Mouse (Mus musculus): ENCODE data around the gene Dpysl4.

- TF ChIP-seq CTCF (IDR thresholded peaks at IDR 0.05; ENCODE audit: low read depth) = no peak
- no peak for TF ChIP-seq EP300 (IDR thresholded peaks at IDR 0.05; ENCODE audit: low read depth)
These were observed 61.6 kb downstream of the Dpysl4 start for GRCm38 (mm10) chr7:139147360-139147759.

Measured in liver, postnatal 0 days (tissue).